Mouse (Mus musculus) urinary bladder, postnatal 14 days (tissue): Measurements from ENCODE around the gene Slbp.
A peak's percentile ranks its signal among the peaks of the same experiment; 100 is the strongest.

Source experiments
- DNase-seq: peaks from one replicate; pipeline ENCODE4 v3.0.0; 2021; ENCODE audit warnings: low spot score

The Slbp gene

DNA sequence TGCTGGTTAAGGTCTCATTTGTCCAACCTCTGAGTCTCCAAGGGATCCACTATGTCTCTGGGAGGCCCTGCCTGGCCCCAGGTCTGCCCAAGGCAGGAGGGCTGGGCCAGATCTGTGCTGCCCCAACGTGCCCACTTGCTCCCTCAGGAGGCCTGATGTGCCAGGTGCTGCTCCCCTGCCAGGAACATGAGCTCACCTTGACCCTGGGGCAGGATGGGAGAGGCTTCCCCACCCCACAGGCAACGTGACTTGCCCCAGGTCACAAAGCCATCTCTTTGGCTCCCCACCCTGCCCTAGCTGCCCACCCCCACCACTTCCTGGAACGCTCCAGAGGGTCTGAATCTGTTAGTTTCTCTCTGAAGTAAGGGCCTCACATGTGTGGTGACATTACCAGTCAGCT, 28.7 kb upstream of the Slbp start:
- no peak for DNase-seq

GRCm38 (mm10) chr5:33678244-33678643, 25.9 kb upstream of the Slbp start:
- no peak for DNase-seq

- peak; percentile 69 for DNase-seq
Measured at GRCm38 (mm10) chr5:33675964-33676363, 23.6 kb upstream of the Slbp start.

GRCm38 (mm10) chr5:33674439-33674838, 22.1 kb upstream of the Slbp start:
- no peak for DNase-seq

DNA sequence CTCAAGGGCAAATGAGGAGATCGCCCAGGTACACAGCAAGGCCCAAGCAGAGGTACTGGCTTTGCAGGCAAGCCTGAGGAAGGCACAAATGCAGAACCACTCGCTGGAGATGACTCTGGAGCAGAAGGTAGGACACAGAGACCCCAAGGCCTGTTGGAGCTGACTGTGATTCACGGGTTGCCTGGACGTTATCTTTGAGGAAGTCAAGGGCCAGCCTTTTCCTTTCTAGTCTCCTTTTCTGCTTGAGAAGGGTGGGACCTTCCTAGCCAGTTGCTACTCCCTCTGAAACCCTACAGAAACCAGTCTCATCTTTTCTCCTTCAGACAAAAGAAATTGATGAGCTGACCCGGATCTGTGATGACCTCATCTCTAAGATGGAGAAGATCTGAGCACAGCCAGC, 19.3 kb upstream of the Slbp start:
- DNase-seq: no peak

- DNase-seq: no peak
Measured at GRCm38 (mm10) chr5:33668223-33668622, 15.8 kb upstream of the Slbp start.

GRCm38 (mm10) chr5:33658664-33659050, 6.3 kb upstream of the Slbp start:
- DNase-seq: no peak

GRCm38 (mm10) chr5:33657787-33658663, 5.7 kb upstream of the Slbp start, which contains the start of the genes Tacc3 and Tmem129:
Gene Tacc3, plus strand, starts transcription at chr5:33658128.
Gene Tmem129, minus strand, starts transcription at chr5:33658416.
- DNase-seq: peak; percentile 98

- DNase-seq: no peak
Measured at GRCm38 (mm10) chr5:33657251-33657786, 4.9 kb upstream of the Slbp start.

DNA sequence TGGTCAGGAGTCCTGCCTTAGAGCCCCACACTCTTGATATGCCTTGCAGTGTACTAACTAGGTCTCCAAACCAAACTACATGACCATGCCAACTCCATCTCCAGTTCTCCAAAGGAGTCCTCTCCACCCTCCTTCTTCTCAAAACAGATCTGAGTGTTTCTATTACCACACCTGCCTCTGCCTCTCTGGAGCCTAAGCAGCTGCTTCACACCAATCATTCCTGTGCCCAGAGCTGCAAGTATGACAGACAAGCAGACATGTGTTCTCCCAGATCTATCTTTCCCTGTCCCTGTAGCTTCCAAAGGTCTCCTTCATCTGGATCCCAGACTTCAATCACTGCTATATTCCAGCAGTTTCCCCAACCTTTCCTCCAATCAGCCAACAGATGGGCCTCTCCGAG, 4.4 kb upstream of the Slbp start:
- DNase-seq: no peak

GRCm38 (mm10) chr5:33655251-33655840, 3.0 kb upstream of the Slbp start:
- no peak for DNase-seq

DNA sequence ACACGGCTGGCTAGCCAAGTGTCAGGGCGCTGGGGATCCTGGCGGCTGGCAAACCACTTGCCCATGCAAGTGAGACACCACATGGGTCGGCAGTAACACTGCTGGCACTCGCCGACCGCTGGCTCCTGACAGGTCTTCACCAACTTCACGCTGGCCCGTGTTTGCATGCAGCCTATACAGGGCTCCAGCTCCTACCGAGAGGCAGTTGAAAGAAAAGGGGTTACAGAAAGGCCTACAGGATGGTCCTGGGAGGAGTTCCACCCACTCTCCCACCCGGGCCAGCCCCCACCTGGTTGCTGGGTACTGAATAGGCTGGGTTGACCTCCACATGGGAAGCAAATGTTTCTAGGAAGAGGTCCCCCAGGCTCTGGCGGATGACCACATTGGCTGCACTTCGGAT, 2.0 kb upstream of the Slbp start:
- DNase-seq: no peak

DNA sequence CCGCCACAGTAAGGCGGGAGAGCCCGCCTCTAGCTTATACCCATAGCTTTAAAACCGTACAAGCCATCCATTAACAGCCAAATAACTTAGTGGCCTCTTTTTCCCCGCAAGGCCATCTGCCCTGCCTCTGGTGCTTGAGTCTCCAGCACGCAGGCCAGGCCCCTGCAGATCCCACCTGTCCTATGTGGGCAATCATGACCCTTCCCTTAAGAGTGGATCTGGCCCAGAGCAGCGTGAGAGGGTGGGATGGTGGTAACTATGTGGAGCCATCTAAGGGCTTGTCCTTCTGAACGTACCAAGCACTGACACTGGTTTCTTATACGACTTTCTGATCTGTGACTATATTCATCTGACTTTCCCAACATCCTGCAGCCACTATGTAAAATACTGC, 404 bp upstream of the Slbp start:
- DNase-seq: no peak

- DNase-seq: no peak
Measured at GRCm38 (mm10) chr5:33651541-33651920, 843 bp downstream of the Slbp start.

GRCm38 (mm10) chr5:33651017-33651416, 1.4 kb downstream of the Slbp start:
- no peak for DNase-seq

GRCm38 (mm10) chr5:33640652-33641051, 11.7 kb downstream of the Slbp start:
- DNase-seq: peak; percentile 48

DNA sequence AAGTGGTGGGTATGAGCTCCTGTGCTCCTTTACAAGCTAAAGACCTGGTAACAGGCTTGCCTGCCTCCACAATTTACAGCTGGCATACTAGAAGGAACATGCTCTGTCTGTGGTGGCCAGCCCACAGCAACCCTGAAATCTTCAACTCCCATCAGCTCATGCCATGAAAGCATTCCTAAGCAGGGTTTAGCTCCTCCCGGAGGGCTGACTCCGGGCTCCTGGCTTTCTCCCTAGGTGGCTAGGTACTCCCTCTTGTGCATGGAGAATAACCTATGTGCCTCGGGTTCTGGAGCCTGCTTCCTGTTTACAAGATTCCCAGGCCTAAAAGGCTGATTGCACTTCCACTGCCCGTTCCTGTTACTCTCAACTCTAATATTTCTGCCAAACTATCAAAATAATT, 13.5 kb downstream of the Slbp start:
- no peak for DNase-seq

DNA sequence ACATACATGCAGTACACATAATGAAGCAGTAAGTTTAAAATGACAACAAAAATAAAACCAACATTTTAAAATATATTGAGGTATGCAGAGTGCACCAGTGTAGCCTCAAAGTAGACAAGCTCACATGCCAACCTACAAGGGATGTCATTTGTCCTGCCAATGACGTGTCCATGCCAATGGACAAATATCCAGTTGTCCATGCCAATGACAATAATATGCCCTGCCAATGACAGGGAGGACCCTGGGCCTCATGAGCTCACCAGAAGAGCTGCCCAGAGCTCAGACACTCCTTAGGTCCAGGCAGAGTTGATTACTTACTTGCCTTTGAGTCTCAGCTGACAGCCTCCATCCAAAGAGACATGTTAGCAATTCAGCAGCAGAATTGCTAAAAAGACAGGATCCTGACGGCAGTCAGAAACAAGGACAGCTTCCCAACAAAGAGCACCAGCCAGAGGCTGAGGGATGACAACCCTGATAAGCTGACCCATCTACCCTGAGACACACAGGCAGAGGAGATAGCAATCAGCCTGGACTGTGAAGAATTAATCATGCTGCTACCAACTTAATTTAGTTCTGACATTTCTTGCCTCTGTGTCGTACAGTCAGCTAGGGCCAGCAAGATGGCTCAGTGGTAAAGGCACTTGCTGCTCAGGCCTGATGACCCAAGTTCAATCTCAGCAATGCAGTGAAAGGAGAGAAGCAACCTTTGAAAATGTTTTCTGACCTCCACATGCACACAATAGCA, 14.6 kb downstream of the Slbp start:
- no peak for DNase-seq

GRCm38 (mm10) chr5:33635361-33635760, 17.0 kb downstream of the Slbp start:
- DNase-seq: no peak

DNA sequence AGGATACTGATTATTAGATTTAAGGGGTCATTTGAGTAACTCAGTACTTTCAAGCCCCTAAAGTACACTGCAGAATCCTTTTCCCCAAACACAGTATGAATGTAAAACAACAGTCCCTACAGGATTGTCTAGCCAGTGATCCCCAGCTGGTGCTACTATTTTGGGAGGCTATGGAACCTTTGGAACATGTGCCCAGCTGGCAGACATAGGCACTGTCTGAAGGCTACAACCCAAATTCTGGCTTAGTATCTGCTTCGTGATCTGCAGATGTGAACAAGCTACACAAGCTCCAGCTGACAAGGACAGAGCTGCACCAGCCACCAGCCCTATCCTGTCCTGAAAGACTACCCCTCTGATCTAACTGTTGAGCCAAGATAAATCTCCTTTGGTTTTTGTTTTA, 19.8 kb downstream of the Slbp start:
- DNase-seq: no peak

DNA sequence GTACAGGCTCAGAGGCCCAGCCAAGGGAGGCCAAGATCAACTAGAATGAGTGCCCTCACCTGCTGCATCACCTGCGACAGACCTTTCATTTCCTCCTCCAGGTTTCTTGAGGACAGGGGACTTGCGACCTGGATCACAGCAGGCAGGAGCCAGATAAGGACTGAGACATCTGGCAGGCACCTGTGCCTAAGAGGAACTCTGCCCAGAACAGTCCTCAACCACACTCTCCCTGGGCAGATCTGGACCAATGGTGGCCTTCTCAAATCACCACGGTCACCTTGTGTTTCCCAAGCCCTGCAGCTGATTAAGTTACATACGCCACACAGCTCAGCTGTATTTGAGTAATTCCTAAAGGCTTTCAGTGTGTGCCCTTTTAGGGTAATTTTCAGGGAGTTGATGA, 21.8 kb downstream of the Slbp start:
- DNase-seq: no peak

GRCm38 (mm10) chr5:33630061-33630460, 22.3 kb downstream of the Slbp start:
- peak; percentile 52 for DNase-seq
